Mouse (Mus musculus): ENCODE results near the gene Nek9.

The Nek9 gene

GRCm38 (mm10) chr12:85339243-85339729 is at the start of gene Nek9:
Gene Nek9, minus strand, starts transcription at chr12:85339362.
- peak; percentile 95 for DNase-seq (ENCODE audit: low spot score)

- no peak for DNase-seq (ENCODE audit: low spot score)
Measured at GRCm38 (mm10) chr12:85385995-85386375, 46.8 kb upstream of the Nek9 start.

GRCm38 (mm10) chr12:85385329-85385994 is 46.3 kb upstream of the Nek9 start:
- DNase-seq (ENCODE audit: low spot score), result no peak

- DNase-seq (ENCODE audit: low spot score), result no peak
Measured at GRCm38 (mm10) chr12:85382761-85383680, 43.9 kb upstream of the Nek9 start.

DNA sequence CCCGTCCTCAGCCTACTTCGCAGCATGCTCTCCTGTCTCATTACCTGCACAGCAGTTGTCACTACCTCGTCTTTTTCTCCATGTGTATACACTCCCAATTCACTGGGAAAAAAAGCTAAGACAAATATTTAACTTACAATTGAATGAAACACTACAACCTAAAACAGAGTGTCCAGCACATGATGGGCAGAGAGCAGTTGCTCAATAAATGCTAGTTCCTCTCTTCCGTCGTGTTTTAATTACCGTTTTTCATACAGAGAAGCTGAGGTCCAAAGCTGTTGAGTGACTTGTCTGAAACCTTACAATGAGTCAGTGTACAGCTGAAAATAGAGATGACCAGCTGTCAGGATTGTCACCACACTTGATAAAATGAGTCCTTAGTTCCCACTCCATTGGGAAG is 42.4 kb upstream of the Nek9 start:
- DNase-seq (ENCODE audit: low spot score), result no peak

GRCm38 (mm10) chr12:85380942-85381341 is 41.8 kb upstream of the Nek9 start:
- DNase-seq (ENCODE audit: low spot score), result no peak

DNA sequence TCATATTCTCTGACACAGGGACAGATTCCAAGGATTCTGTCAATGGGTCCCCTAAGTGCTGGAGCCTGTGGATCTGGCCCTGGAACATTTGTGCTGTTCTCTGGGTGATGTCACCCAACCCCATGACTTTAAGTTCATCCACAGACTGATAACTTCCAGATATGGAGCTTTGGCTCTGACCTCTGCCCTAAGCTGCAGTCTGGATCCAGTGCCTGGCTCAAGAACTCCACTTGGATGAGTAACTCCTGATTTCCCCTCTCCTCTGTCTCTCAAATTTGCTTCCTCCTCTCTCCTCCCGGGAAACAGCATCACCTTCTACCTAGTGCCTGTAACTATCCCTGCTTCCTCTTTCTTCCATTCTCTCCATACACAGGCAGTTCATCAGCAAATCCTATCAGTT is 41.1 kb upstream of the Nek9 start:
- no peak for DNase-seq (ENCODE audit: low spot score)

GRCm38 (mm10) chr12:85378271-85378670 is 39.1 kb upstream of the Nek9 start:
- DNase-seq (ENCODE audit: low spot score), result no peak

DNA sequence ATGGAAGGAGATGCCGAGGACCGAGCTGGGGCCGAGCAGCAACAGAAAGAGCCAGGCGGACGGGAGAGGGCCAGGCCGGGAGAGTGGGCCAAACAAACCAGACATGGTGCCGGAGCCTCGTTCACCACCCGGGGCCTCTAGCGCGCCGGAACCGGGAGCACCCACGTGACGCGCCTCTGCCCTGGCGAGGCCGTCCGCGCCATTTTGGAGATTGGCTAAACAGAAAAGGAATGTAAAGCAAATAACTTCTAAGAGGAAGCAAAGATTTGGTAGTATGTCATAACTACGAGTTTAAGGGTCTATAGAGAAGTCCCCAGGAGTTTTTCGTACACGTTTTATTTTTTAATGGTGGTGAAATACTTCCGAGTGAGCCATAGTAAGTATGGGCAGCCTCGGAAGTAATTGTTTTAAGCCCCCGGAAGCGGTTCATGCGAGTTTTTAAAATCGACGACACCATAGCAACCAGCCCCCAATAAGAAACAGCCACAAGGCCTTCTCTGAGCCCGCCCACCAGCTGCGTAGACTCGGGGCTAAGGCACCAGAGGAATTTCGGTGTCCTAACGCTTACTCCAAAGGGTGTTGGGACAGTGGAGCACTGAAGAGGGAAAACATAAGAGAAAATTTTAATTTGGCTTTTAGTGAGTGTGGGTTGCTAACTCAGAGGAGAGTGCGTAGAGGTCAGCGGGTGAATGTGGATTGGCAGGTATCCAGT is 35.6 kb upstream of the Nek9 start, which contains the start of gene Tmed10:
TSS of gene Tmed10 (minus strand) at position 287 of the 712 bp plus-strand sequence.
- peak; percentile 78 for DNase-seq (ENCODE audit: low spot score)

DNA sequence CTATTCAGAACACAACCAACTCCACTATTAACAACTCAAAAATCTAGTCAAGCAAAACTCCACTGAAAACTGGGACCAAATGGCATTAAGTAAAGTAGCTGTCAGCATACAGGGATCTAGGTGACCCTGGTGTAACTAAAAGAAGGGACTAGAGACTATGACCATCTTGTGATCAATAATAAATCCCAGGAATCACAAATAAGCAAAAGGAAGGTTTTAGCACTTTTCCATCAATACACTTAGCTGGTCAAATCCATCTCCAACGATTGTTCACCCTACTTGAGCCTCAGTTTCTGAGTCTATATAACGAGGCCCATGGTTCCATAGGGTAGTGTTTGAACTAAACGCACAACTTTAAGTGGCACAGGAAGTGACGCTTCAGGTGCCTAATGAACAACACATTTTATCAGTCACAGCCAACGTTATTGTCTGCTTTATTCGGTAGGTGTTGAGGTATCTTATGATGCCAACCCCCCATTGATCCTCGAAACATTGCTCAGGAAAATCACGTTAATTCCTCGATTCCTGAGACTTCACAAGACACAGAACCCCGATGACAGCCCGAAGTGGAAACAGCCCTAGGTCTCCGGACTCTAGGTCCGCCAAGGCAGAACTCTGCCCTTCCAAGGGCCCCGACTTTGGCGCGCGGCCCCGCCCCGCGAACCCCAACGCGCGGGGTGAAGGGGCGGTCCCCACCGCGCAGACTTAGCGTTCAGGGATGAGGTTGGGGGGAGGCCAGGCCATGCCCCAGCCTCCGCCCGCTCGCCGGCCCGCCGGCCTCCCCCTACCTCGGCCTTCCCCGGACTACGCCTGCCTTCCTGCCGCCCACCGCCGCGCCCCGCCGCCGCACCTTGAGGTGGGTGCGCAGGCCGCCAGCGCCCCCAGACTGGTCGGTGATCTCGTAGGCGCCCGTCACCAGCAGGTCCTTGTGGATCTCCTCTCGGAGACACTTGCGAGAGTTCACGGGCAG is 34.7 kb upstream of the Nek9 start:
- DNase-seq (ENCODE audit: low spot score), result peak; percentile 52

DNA sequence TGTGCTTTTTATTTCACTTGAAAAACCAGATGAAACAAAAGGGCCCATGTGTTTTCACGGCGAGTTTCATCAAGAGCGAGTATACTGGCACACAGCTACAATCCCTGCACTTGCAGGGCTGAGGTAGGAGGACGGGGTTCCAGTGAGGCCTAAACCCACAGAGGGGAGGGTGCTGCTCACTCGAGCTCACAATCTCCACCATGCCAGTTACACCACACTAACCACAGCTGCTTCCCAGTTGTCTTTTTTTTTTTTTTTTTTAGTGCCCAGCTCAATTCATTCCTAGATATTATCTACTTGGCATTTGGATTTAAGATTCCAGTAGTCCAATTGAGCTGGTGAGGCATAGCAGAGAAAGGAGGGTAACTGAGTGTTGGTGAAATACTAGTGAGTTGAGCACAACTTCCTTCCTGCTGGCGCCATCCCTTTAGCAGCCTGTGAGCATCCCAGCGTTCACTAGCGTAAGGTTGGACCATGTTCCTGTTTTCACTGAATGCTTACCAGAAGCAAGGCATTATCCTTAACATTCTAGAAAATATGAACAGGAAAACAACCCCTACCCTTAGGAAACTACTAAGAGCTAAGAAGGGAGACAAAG is 33.0 kb upstream of the Nek9 start:
- DNase-seq (ENCODE audit: low spot score), result no peak

- no peak for DNase-seq (ENCODE audit: low spot score)
Measured at GRCm38 (mm10) chr12:85368441-85369063, 29.4 kb upstream of the Nek9 start.

GRCm38 (mm10) chr12:85366271-85366670 is 27.1 kb upstream of the Nek9 start:
- DNase-seq (ENCODE audit: low spot score), result no peak

DNA sequence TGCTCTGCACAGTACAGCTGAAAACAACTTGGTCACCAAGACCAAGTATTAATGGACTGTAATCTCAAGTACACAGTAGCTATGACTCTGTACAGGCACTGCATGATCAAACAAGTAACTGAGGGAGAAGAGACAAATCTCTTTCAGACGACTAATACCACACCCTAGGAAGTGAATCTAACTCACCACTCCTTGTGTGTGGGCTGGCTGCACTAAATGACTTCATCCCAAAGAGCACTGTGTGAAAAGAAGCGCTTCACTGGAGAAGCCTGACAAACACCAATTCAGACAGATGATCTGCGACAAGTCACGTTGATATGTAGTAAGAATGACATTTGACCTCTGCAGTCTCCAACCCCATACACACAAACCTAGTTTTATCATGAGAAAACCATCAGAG is 23.3 kb upstream of the Nek9 start:
- DNase-seq (ENCODE audit: low spot score), result no peak

DNA sequence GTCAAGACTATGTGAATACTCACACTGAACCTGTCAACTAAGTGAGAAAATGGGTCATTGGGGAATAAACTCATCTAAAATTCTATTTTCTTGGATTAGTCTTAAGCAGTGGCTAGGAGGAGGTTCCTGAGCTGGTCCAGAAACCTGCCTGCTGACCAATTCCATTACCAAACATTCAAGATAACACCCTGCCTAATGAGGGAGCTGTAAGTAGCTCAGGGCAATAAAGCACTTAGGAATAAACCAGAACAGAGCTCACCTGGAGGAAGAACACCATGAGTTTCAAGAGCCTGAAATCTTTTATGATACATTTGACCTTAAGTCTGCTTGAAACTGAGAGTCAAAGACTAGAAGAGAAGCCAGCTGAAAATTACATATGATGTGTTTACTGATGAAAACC is 22.4 kb upstream of the Nek9 start:
- DNase-seq (ENCODE audit: low spot score), result no peak

- DNase-seq (ENCODE audit: low spot score), result no peak
Measured at GRCm38 (mm10) chr12:85361165-85361564, 22.0 kb upstream of the Nek9 start.

GRCm38 (mm10) chr12:85354061-85354460 is 14.9 kb upstream of the Nek9 start:
- no peak for DNase-seq (ENCODE audit: low spot score)

GRCm38 (mm10) chr12:85350407-85351232 is 11.5 kb upstream of the Nek9 start:
- DNase-seq (ENCODE audit: low spot score), result no peak

DNA sequence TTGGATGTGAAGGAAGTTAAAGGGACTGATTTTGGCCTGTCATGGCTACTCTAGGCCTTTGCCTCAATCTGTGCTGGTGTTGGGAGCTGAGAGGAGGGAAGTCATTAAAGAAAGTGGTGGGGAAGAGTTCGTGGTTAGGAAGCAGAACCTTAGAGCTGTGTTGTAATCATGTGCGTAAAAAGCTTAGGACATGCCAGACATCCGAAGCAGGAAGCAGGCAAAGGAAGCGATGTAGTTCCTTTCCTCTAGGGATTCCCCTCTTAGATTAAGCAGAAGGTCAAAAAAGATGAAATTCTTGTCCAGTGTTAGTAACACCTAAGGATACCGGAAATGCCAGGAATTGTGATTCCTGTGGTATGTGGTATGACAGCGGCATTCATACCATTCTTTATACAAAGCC is 9.2 kb upstream of the Nek9 start:
- no peak for DNase-seq (ENCODE audit: low spot score)

GRCm38 (mm10) chr12:85347196-85347595 is 8.0 kb upstream of the Nek9 start:
- no peak for DNase-seq (ENCODE audit: low spot score)
